Mouse (Mus musculus): ENCODE data around the gene Ran. TPM values are rescaled to one million over a fixed set of nuclear protein-coding genes. Genes with fewer than 3 reads are reported as not detected.

The Ran gene
- polyA plus RNA-seq, 1 experiment from 2014 or later = 508 TPM

DNA sequence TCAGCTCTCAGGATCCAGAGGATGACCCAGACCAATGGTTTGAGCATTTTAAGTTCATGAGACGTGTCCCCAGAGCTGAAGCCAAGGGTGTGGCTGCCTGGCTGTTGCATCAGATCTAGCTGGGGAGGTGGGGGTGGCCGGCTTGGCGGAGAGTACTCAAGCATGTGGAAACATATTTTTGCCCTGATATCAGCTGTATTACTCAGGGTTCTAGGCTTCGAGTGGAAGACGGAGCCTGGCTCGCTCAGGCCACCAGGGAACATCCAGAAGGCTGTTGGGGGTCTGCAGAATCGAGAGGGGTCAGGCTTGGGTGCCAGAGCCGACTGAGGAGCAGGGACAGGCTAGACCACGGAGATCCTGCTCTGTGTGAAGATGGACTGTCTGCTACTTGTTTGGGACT lies 46.1 kb downstream of the Ran start:
- no peak for ATAC-seq
- H3K27me3 ChIP-seq (replicated peaks; ENCODE audit: control insufficient read depth, insufficient read depth, low read length) = no peaks in the 10 kb centered on the region
- H3K9me3 ChIP-seq (ENCODE audit: control insufficient read depth, low read length) = no peaks in the 10 kb centered on the region
- no peak overlapping the region for H3K27ac ChIP-seq (ENCODE audit: low read length)
- H3K36me3 ChIP-seq (ENCODE audit: control insufficient read depth, insufficient read depth, low read length) = no peaks in the 10 kb centered on the region
- 73% methylated on average over 9 of the region's 9 CpGs for WGBS
- H3K9ac ChIP-seq (ENCODE audit: low read depth, low read length) = no peak overlapping the region
- no peak overlapping the region for H3K4me3 ChIP-seq (ENCODE audit: low read length)
- H3K4me2 ChIP-seq (ENCODE audit: low read depth, low read length) = no peak overlapping the region
- H3K4me1 ChIP-seq (ENCODE audit: control insufficient read depth, insufficient read depth, low read length) = 0 out of 2 replicates have a peak, but pooled peaks cover 8% of the 10 kb centered on the region

DNA sequence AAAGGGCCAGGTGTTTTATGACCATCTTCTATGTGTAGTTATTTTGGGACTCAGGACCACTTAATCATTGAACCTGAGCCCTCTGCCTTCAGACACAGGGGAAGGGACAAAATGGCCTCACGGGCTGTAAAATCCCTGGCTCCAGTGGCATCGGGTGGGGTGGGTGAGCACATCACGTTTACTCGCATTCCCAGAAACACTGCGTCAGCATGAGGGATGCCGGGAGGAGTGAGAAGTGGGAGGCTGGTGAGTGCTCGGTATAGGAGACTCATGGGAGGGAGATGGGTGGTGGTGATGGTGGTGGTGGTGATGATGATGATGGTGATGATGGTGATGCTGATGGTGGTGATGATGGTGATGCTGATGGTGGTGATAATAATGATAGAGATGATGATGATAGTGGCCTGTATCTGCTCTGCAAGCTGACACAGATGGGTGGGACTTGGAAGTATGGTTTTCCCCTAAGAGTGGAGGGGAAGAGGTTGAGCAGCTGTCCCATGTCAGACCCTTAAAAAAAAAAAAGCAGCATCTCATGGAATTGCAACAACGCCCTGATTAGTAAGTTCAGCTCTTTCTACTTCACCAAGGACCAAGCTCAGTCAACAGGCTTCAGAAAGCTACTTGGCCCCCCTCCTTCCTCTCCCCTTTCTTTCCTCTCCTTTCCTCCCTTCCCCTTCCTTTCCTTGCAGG lies 46.8 kb downstream of the Ran start:
- Histone ChIP-seq H3K4me1 (ENCODE audit: control insufficient read depth, insufficient read depth, low read length) (0 out of 2 replicates have a peak, but pooled peaks cover 8% of the 10 kb centered on the region), H3K27me3 (replicated peaks; ENCODE audit: control insufficient read depth, insufficient read depth, low read length) (no peaks in the 10 kb centered on the region), H3K9me3 (ENCODE audit: control insufficient read depth, low read length) (no peaks in the 10 kb centered on the region), H3K9ac (ENCODE audit: low read depth, low read length) (no peak overlapping the region), H3K27ac (ENCODE audit: low read length) (no peak overlapping the region), H3K4me3 (ENCODE audit: low read length) (no peak overlapping the region), H3K4me2 (ENCODE audit: low read depth, low read length) (no peak overlapping the region), H3K36me3 (ENCODE audit: control insufficient read depth, insufficient read depth, low read length) (no peaks in the 10 kb centered on the region)
- WGBS = 81% methylated on average over 8 of the region's 8 CpGs
- no peak for ATAC-seq

DNA sequence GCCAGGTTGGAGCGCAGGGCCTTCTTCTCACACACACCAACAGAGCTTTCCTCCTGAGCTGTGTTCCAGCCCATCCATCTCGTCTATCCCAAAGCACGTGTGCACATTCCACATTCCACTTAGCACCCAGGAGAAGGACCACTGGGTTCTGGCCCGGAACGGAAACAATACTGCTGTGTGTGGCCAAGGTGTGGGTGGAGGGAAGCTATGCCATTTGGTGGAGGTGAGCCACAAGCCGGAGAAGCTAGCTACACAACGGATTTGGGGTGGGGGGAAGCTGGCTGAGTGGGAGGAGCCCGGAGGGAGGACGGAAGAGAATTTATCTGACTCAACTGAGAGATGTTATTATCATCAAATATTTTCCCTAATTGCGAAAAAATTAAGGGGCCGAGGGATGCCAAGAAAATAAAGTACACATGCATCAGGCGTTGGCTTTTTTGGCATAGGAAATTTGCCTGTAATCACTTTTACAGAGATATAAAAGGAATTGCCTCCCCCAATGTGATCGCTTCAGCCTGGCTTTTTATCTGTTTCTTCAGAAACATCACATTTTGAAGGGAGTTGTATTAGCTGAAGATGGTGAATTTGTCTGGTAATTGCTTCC lies 47.5 kb downstream of the Ran start:
- no peak for ATAC-seq
- Histone ChIP-seq H3K36me3 (ENCODE audit: control insufficient read depth, insufficient read depth, low read length) (no peaks in the 10 kb centered on the region), H3K27ac (ENCODE audit: low read length) (no peak overlapping the region), H3K4me1 (ENCODE audit: control insufficient read depth, insufficient read depth, low read length) (0 out of 2 replicates have a peak, but pooled peaks cover 8% of the 10 kb centered on the region), H3K27me3 (replicated peaks; ENCODE audit: control insufficient read depth, insufficient read depth, low read length) (no peaks in the 10 kb centered on the region), H3K4me3 (ENCODE audit: low read length) (no peak overlapping the region), H3K4me2 (ENCODE audit: low read depth, low read length) (no peak overlapping the region), H3K9me3 (ENCODE audit: control insufficient read depth, low read length) (no peaks in the 10 kb centered on the region), H3K9ac (ENCODE audit: low read depth, low read length) (no peak overlapping the region)
- 63% methylated on average over 13 of the region's 13 CpGs for WGBS

DNA sequence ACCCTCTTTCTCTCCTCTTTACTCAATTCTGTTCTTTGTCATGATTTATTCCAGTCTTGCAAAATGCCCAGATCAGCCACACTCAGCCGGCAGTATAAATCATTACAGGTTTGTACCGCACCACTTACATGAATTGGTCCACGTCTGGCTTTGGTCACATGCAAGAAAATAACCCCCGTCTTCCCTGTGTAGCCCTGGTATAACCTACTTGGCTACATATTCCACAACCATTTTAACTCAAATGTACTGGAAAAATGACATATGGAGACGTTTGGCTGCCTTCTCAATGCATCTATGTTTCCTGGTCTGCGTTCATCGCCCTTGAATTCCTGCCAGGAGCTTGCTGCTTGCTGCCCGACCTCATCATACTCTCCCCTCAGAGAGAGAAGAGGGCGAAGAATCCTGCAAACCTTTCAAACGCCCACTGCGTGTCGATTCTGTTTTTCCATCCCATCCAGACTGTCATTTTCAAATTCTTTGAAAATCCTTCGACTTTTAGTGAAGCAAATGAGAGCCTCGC lies 52.0 kb downstream of the Ran start:
- Histone ChIP-seq H3K9me3 (ENCODE audit: control insufficient read depth, low read length) (no peaks in the 10 kb centered on the region), H3K9ac (ENCODE audit: low read depth, low read length) (no peak overlapping the region), H3K27ac (ENCODE audit: low read length) (no peak overlapping the region), H3K4me3 (ENCODE audit: low read length) (no peak overlapping the region), H3K4me1 (ENCODE audit: control insufficient read depth, insufficient read depth, low read length) (0 out of 2 replicates have a peak, but pooled peaks cover 4% of the 10 kb centered on the region), H3K4me2 (ENCODE audit: low read depth, low read length) (no peak overlapping the region), H3K27me3 (replicated peaks; ENCODE audit: control insufficient read depth, insufficient read depth, low read length) (no peaks in the 10 kb centered on the region), H3K36me3 (ENCODE audit: control insufficient read depth, insufficient read depth, low read length) (no peaks in the 10 kb centered on the region)
- ATAC-seq = no peak
- WGBS = 61% methylated on average over 14 of the region's 14 CpGs

DNA sequence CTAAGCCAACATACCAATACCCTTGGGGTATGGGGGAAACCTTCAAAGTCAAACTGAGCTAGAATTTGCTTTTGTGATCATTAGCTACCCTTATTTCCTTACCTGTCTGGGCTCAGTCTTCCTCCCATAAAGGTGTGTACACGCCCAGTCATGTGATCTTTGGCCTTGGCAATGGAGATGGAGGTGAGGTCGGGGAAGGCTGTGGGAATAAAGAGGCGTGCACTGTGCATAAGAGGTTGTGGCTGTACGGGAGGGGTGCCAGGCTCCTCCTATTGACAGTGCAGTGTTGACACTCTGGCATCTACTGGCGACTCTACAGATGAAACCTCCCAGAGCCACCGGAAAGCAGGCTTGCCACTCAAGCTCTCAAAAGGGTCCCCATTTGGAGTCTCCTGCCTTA lies 53.5 kb downstream of the Ran start:
- no peaks in the 10 kb centered on the region for H3K36me3 ChIP-seq (ENCODE audit: control insufficient read depth, insufficient read depth, low read length)
- WGBS = 61% methylated on average over 6 of the region's 6 CpGs
- no peaks in the 10 kb centered on the region for H3K27me3 ChIP-seq (replicated peaks; ENCODE audit: control insufficient read depth, insufficient read depth, low read length)
- no peaks in the 10 kb centered on the region for H3K9me3 ChIP-seq (ENCODE audit: control insufficient read depth, low read length)
- no peak overlapping the region for H3K27ac ChIP-seq (ENCODE audit: low read length)
- no peak overlapping the region for H3K4me2 ChIP-seq (ENCODE audit: low read depth, low read length)
- no peak overlapping the region for H3K9ac ChIP-seq (ENCODE audit: low read depth, low read length)
- H3K4me3 ChIP-seq (ENCODE audit: low read length) = no peak overlapping the region
- H3K4me1 ChIP-seq (ENCODE audit: control insufficient read depth, insufficient read depth, low read length) = no peaks in the 10 kb centered on the region
- ATAC-seq = peak; percentile 90

Other genes starting within 250 kb of the Ran start
- 0.67 and 0.84 TPM in 2 replicates for gene Rimbp2, start 66.6 kb upstream of the Ran start, polyA plus RNA-seq (2015; fragmentation: Nextera tagmentation; extraction: Ambion mirVana)
- 18.6 and 19.9 TPM in 2 replicates for gene Stx2, start 11.5 kb upstream of the Ran start, polyA plus RNA-seq (2015; fragmentation: Nextera tagmentation; extraction: Ambion mirVana)
- 1.0 and 1.5 TPM in 2 replicates for gene Adgrd1, start 76.7 kb downstream of the Ran start, polyA plus RNA-seq (2015; fragmentation: Nextera tagmentation; extraction: Ambion mirVana)

All from intestine, embryonic 16.5 days (tissue).